ENCODE assay signal across 13 mouse cellular contexts in genomic region chr1:118359071-118359761, GRCm38 (mm10). TPM values are rescaled to one million over a fixed set of nuclear protein-coding genes. Genes with fewer than 3 reads are reported as not detected.
DNase-seq lines count a peak whose midpoint lies in the region; ATAC-seq and TF ChIP-seq lines count a peak whose summit lies in the region.
"Had no signal": no experiment of that assay in that cellular context is flagged by ENCODE, and none has a peak within 500 bp of the region (broad histone marks: within the 10 kb centered on the region; RNA-seq: fewer than 3 reads in every experiment).

No protein-coding gene starts in this region.

- H3K9me3 ChIP-seq in lung, embryonic 14.5 days (ENCODE audit: low read depth, low read length) = no peaks in the 10 kb centered on the region
- H3K9me3 ChIP-seq in heart, embryonic 12.5 days (replicated peaks) = no peaks in the 10 kb centered on the region
- no peaks in the 10 kb centered on the region for H3K9me3 ChIP-seq in hindbrain, embryonic 13.5 days
- H3K9me3 ChIP-seq: hindbrain, embryonic 15.5 days; midbrain, embryonic 10.5 days had no signal

- H3K36me3 ChIP-seq in lung, embryonic 14.5 days (ENCODE audit: insufficient read depth) = no peaks in the 10 kb centered on the region
- H3K36me3 ChIP-seq in heart, embryonic 12.5 days = no peaks in the 10 kb centered on the region
- H3K36me3 ChIP-seq in hindbrain, embryonic 13.5 days = no peaks in the 10 kb centered on the region
- H3K36me3 ChIP-seq: hindbrain, embryonic 15.5 days; midbrain, embryonic 10.5 days had no signal

- H3K4me1 ChIP-seq in lung, embryonic 14.5 days (ENCODE audit: insufficient read depth) = no peaks in the 10 kb centered on the region
- peaks cover 9% of the 10 kb centered on the region; the same call in 1 of the 2 replicates for H3K4me1 ChIP-seq in heart, embryonic 12.5 days (replicated peaks)
- no peaks in the 10 kb centered on the region for H3K4me1 ChIP-seq in hindbrain, embryonic 13.5 days (replicated peaks)
- H3K4me1 ChIP-seq: hindbrain, embryonic 15.5 days; midbrain, embryonic 10.5 days had no signal

- H3K27me3 ChIP-seq in lung, embryonic 14.5 days (ENCODE audit: insufficient read depth, low read length) = no peaks in the 10 kb centered on the region
- no peaks in the 10 kb centered on the region for H3K27me3 ChIP-seq in heart, embryonic 12.5 days (replicated peaks)
- no peaks in the 10 kb centered on the region for H3K27me3 ChIP-seq in hindbrain, embryonic 13.5 days
- H3K27me3 ChIP-seq: hindbrain, embryonic 15.5 days had no signal

- H3K9ac ChIP-seq in lung, embryonic 14.5 days = no peak overlapping the region
- no peak overlapping the region for H3K9ac ChIP-seq in heart, embryonic 12.5 days
- H3K9ac ChIP-seq in hindbrain, embryonic 13.5 days = no peak overlapping the region
- H3K9ac ChIP-seq: hindbrain, embryonic 15.5 days had no signal

- H3K27ac ChIP-seq in lung, embryonic 14.5 days (ENCODE audit: low read depth) = no peak overlapping the region
- H3K27ac ChIP-seq in heart, embryonic 12.5 days (ENCODE audit: poor library complexity, severe bottlenecking) = peak overlapping the region; percentile 24; the same call in 1 of the 2 replicates
- H3K27ac ChIP-seq in hindbrain, embryonic 13.5 days = no peak overlapping the region
- H3K27ac ChIP-seq: hindbrain, embryonic 15.5 days; midbrain, embryonic 10.5 days had no signal

- no peak overlapping the region for H3K4me2 ChIP-seq in lung, embryonic 14.5 days
- no peak overlapping the region for H3K4me2 ChIP-seq in heart, embryonic 12.5 days
- no peak overlapping the region for H3K4me2 ChIP-seq in hindbrain, embryonic 13.5 days
- H3K4me2 ChIP-seq: hindbrain, embryonic 15.5 days had no signal

- H3K4me3 ChIP-seq in lung, embryonic 14.5 days (ENCODE audit: low read depth, low read length) = no peak overlapping the region
- H3K4me3 ChIP-seq in heart, embryonic 12.5 days = no peak overlapping the region
- H3K4me3 ChIP-seq in hindbrain, embryonic 13.5 days = no peak overlapping the region
- H3K4me3 ChIP-seq: hindbrain, embryonic 15.5 days; midbrain, embryonic 10.5 days had no signal

- no peak for TF ChIP-seq CTCF in lung, embryonic 14.5 days (IDR thresholded peaks at IDR 0.05; ENCODE audit: low read depth)

- WGBS in lung, embryonic 14.5 days = 51% methylated on average over 6 of the region's 6 CpGs
- 57% methylated on average over 6 of the region's 6 CpGs for WGBS in heart, embryonic 12.5 days
- 77% methylated on average over 6 of the region's 6 CpGs for WGBS in hindbrain, embryonic 13.5 days

- DNase-seq in cerebellum, postnatal 4 days (ENCODE audit: low spot score in 2 of 2) = no peak
- DNase-seq in lung, embryonic 14.5 days = peak; percentile 17
- DNase-seq in lung, postnatal 36 days = no peak
- peak; percentile 23 for DNase-seq in telencephalon, adult 2 months (ENCODE audit: low read depth, low spot score)
- no peak for DNase-seq in ovary, adult 18-20 months (ENCODE audit: low spot score)
- DNase-seq: kidney, postnatal 14 days; left cerebral cortex, postnatal 4 days; lung, adult 18-20 months had no signal

- peak; percentile 40; the same call in 1 of the 2 replicates for ATAC-seq in cerebellum, adult (ENCODE audit: insufficient number of reproducible peaks, low FRiP score, low TSS enrichment)
- no peak for ATAC-seq in lung, embryonic 14.5 days (ENCODE audit: insufficient read depth)
- ATAC-seq in heart, embryonic 12.5 days (ENCODE audit: insufficient number of reproducible peaks, low FRiP score) = no peak
- no peak for ATAC-seq in hindbrain, embryonic 13.5 days (ENCODE audit: low FRiP score)

RNA-seq across cellular contexts. Expression of gene Clasp1, which starts 29.6 kb away (rescaled TPM):
- 51.5 and 60.7 TPM in 2 replicates for polyA plus RNA-seq in lung, embryonic 14.5 days (2014; fragmentation: Nextera tagmentation; extraction: Ambion mirVana)
- 115 and 127 TPM in 2 replicates for polyA plus RNA-seq in heart, embryonic 12.5 days (2016; fragmentation: Nextera tagmentation; extraction: Ambion mirVana)
- polyA plus RNA-seq in hindbrain, embryonic 13.5 days (2015; fragmentation: Nextera tagmentation; extraction: Ambion mirVana) = 117 and 131 TPM in 2 replicates

RNA-seq across cellular contexts. Expression of gene Nifk, which starts 37.6 kb away (rescaled TPM):
- polyA plus RNA-seq in lung, embryonic 14.5 days (2014; fragmentation: Nextera tagmentation; extraction: Ambion mirVana) = 83.1 and 90.4 TPM in 2 replicates
- 53.0 and 55.1 TPM in 2 replicates for polyA plus RNA-seq in heart, embryonic 12.5 days (2016; fragmentation: Nextera tagmentation; extraction: Ambion mirVana)
- polyA plus RNA-seq in hindbrain, embryonic 13.5 days (2015; fragmentation: Nextera tagmentation; extraction: Ambion mirVana) = 69.8 and 70.1 TPM in 2 replicates

RNA-seq across cellular contexts. Expression of gene Tsn, which starts 47.7 kb away (rescaled TPM):
- 325 and 327 TPM in 2 replicates for polyA plus RNA-seq in lung, embryonic 14.5 days (2014; fragmentation: Nextera tagmentation; extraction: Ambion mirVana)
- polyA plus RNA-seq in heart, embryonic 12.5 days (2016; fragmentation: Nextera tagmentation; extraction: Ambion mirVana) = 212 and 218 TPM in 2 replicates
- 465 and 467 TPM in 2 replicates for polyA plus RNA-seq in hindbrain, embryonic 13.5 days (2015; fragmentation: Nextera tagmentation; extraction: Ambion mirVana)

Comparison
In these comparisons a context has a peak if more than half of its experiments do, and no peak if none do; other contexts are left out.
1. DNase-seq: peak in lung, embryonic 14.5 days (single experiment) and telencephalon, adult 2 months (single experiment); none in cerebellum, postnatal 4 days (0 of 2), lung, postnatal 36 days (single experiment) and ovary, adult 18-20 months (single experiment).